Mouse (Mus musculus) B cell, adult 2 months (primary cell): ENCODE measurements around the gene Plek2.

Experiments
- DNase-seq, 2 experiments: peaks; one replicate each; pipeline ENCODE4 v3.0.0; 2022

Plek2 gene

GRCm38 (mm10) chr12:78910684-78911461 is 4.1 kb upstream of the Plek2 start:
- no peak for DNase-seq

DNA sequence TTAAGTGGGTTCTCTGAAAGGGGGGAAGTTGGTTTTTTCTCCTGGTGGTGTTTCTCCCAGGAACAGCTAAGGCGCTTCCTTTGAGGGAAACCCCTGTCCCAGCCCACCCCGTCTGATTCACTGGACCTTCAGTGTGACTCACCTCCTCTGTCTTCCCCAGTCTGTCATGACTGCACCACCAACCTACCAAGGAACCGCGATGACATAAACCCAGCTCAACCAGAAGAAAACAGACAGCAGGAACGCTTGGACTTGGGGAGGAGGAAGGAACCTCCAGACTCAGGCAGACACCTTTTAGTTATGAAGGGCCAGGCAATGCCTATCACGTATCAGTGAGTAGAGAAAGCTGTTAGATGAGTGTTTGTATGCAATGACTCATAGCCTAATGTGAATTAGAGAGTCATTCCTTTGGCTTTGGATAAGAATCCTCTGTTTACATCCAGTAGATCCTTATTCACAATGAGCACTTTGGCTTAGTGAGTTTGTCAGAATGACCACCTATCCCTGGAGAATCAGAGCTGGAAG is 1.4 kb upstream of the Plek2 start:
- DNase-seq = no peak

DNA sequence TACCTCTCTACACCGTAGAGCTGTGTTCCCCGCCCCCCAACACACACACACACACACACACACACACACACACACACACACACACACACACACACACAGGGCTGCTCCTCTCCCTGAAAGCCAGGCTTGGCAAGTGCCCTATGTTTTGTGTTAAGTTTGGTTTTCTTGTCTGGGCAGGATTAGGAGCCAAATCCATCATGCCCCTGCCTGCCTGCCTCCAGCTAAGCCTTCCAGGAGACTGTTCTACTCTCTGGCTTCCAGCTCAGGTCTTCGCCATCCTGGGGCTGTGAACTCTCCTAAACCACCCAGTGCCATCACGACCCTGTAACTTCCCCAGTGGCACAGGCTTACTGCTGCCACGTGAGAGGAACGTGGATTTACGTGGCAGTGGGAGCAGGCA is 2.3 kb downstream of the Plek2 start:
- no peak for DNase-seq

DNA sequence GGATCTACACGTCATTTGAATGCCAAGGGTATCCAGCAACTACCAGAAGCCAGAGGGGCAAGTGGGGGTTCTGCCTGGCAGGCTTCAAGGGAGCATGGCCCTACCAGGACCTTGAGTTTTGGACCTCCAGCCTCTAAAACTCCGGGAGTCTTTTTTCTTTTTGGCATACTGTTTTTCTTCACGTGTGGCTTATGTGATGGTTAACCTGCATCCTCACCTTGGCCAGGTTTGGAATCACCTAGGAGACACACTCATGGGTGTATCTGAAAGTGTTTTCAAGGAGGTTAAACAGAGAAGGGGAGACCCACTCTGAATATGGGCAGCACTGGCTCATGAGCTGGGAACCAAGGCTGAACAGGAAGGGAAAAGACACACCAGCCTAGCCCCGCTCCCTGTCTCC is 3.5 kb downstream of the Plek2 start:
- DNase-seq = no peak

DNA sequence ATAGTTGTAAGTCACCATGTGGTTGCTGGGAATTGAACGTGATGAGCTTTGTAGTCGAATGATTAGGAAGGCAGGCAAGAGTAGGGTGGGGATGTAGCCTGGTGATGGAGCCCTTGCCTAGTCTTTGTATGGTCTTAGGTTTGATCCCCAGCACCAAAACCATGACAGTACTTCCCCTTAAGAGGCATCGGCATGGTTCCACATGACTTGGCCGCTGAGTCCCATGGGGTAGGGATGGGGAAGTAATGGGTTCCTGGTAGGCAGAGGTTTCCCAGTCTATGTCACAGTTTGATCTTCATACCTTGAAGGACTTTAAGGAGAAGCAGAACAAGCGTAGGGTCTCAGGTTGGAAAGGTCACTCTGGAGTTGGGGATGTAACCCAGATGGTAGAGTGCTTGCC is 5.3 kb downstream of the Plek2 start:
- DNase-seq = peak; percentile 73 to 78

- no peak for DNase-seq
These were observed 8.9 kb downstream of the Plek2 start for GRCm38 (mm10) chr12:78897861-78898260.

GRCm38 (mm10) chr12:78891149-78891548 is 15.6 kb downstream of the Plek2 start:
- no peak for DNase-seq

DNA sequence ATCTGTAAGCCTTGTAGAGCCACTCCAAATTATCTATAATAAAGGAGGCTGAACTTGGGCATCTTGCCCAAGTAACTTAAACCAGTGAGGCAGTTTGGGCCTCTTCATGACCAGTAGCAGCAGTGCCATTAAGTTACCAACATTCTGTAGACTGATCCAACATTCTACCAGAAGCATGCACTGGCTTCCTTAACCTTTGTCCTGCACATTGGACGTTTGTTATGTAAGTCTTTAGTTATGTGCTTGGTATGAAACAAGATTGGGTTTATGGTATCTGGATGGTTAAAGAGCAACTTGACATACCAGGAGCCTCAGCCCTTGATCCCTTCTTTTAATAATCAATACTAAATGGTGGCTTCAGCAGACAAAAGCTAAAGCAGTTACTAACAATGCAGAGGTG is 16.7 kb downstream of the Plek2 start:
- no peak for DNase-seq

GRCm38 (mm10) chr12:78874581-78874980 is 32.2 kb downstream of the Plek2 start:
- DNase-seq = peak in 1 of 2 experiments; percentile 12

GRCm38 (mm10) chr12:78868115-78868514 is 38.6 kb downstream of the Plek2 start:
- no peak for DNase-seq

- peak; percentile 58 to 59 for DNase-seq
These were observed 41.3 kb downstream of the Plek2 start for GRCm38 (mm10) chr12:78865434-78865833.

- no peak for DNase-seq
These were observed 44.5 kb downstream of the Plek2 start for GRCm38 (mm10) chr12:78862254-78862730.

GRCm38 (mm10) chr12:78861496-78862253 is 45.1 kb downstream of the Plek2 start, which contains the start of the genes Atp6v1d and Eif2s1:
Gene Atp6v1d, minus strand, starts transcription at chr12:78861638.
Gene Eif2s1, plus strand, starts transcription at chr12:78861819.
- peak; percentile 97 to 98 for DNase-seq

DNA sequence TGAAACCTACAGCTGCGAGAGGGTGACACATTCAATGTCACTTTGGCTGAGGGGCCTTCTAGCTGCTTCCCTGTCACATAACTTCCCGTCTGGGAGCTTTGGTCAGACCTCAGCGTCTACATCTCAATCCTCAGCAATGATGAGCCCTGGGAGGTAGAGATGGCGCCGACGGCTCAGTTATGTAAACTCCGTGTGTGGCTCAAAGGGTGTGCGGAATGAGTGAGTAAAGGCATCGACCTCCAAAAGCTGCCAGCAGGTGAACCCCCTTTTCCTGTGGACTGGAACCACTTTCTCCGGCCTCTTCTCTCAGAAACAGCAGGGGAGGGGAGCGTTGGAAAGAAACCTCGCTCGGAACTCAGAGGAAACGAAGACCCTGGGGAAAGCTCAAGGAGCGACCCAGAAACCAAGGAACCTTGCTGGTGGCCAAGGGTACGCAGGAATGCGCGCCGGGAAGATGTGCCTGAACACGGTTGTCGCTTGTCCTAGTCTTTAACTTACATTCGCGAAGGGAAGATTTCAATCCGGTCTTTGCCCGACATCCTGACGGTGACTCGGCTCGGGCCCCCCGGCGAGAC is 45.8 kb downstream of the Plek2 start:
- DNase-seq = no peak

DNA sequence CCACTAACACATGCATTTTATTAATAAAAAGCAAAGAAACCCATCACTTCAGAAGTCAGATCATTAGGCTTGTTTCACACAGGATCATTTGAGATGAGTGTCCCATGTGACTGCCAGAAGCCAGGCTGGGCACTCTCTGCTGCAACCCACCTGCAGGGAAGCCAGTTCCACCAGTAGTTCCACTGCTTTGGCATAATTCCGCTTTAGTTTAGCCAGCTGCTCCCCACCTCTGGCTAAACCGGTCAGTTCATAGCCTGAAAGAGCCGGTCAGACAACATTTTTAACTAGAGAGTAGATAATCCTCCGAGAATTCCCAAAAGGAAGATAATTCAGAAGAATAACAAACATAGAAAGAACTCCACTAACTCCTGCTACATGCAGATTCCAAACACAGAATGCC is 58.5 kb downstream of the Plek2 start:
- DNase-seq = no peak

- DNase-seq = no peak
These were observed 64.3 kb downstream of the Plek2 start for GRCm38 (mm10) chr12:78842429-78842828.

DNA sequence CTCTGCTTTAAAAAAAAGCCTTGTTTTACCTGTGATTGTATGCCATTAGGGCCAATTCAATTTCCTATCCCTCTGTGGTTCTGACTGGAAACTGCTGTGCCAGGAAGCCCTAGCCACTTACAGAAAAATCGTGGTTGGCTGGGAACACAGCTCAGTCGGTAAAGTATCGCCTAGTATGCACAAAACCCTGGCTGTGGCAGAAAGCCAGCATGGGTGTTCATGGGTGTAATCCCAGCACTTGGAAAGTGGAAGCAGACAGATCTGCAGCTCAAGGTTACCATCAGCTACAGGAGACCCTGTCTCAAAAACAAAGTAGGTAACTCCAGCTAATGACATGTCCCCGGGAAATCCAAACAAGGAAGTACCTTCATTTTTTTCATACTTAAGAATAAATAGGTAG is 66.9 kb downstream of the Plek2 start:
- DNase-seq = no peak
